Mouse (Mus musculus): ENCODE measurements around the gene Rps26. TPM values are rescaled to one million over a fixed set of nuclear protein-coding genes. Genes with fewer than 3 reads are reported as not detected.
"Not testable (repeated sequence)": the region's sequence is repeated elsewhere in the genome, so short reads cannot be mapped to it uniquely, and the experiment has no call there.

Rps26 gene
- polyA plus RNA-seq, 1 experiment, result 530 TPM

DNA sequence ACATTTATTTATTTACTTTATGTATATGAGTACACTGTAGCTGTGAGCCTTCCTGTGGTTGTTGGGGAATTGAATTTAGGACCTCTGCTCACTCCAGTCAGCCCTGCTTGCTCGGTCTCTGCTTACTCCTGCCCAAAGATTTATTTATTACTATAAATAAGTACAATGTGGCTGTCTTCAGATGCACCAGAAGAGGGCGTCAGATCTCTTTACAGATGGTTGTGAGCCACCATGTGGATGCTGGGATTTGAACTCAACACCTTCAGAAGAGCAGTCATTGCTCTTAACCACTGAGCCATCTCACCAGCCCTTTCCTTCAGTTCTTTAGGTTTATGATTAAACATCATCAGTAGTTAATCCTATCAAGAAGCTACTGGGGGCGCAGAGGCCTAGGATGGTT, 11.6 kb downstream of the Rps26 start:
- 57% methylated on average over 3 of the region's 3 CpGs for WGBS
- TF ChIP-seq POLR2A (IDR thresholded peaks at IDR 0.05; ENCODE audit: borderline replicate concordance, extremely low read depth, low read depth, low read length) (no peak), CTCF (IDR thresholded peaks at IDR 0.05; ENCODE audit: insufficient read depth, low read length) (no peak)

DNA sequence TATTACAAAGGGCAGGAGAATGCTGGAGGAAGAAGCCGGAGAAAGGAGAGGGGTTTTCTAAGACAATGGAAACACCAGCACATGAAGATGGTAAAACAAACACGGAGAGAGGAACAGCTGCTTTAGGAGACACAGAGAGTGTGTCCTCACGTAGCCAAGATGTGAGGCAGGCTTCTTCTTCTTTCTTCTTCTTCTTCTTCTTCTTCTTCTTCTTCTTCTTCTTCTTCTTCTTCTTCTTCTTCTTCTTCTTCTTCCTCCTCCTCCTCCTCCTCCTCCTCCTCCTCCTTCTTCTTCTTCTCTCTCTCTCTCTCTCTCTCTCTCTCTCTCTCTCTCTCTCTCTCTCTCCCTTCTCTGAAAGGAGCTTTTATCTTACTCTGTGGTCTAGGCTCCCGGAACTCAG, 12.7 kb downstream of the Rps26 start:
- 52% methylated on average over 4 of the region's 4 CpGs for WGBS
- not testable (repeated sequence) for H3K4me3 ChIP-seq (replicated peaks; ENCODE audit: extremely low read depth, low read depth, low read length); H3K4me1 ChIP-seq (ENCODE audit: control insufficient read depth, insufficient read depth, low read length); DNase-seq

More for the DNA sequence above, 11.6 kb downstream of the Rps26 start:
- no peak for DNase-seq
- no peak overlapping the region for H3K4me3 ChIP-seq (replicated peaks; ENCODE audit: extremely low read depth, low read depth, low read length)
- H3K4me1 ChIP-seq (ENCODE audit: control insufficient read depth, insufficient read depth, low read length), result peaks cover 2% of the 10 kb centered on the region; the same call in 1 of the 2 replicates

DNA sequence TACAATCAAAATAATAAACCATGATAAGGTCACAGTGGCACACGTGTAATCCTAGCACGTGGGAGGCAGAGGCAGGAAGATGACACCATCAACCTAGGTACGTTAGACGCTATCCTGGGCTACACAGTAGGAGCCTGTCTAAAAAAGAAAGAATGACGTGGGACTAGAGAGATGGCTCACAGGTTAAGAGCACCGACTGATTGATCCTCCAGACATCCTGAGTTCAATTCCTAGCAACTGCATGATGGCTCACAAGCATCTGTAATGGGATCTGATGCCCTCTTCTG, 13.4 kb downstream of the Rps26 start:
- no peak for TF ChIP-seq POLR2A (IDR thresholded peaks at IDR 0.05; ENCODE audit: borderline replicate concordance, extremely low read depth, low read depth, low read length)
- no peak for TF ChIP-seq CTCF (IDR thresholded peaks at IDR 0.05; ENCODE audit: insufficient read depth, low read length)
- WGBS, result 21% methylated on average over 6 of the region's 6 CpGs
- DNase-seq, result no peak
- Histone ChIP-seq H3K4me1 (ENCODE audit: control insufficient read depth, insufficient read depth, low read length) (peaks cover 2% of the 10 kb centered on the region; the same call in 1 of the 2 replicates), H3K4me3 (replicated peaks; ENCODE audit: extremely low read depth, low read depth, low read length) (no peak overlapping the region)

DNA sequence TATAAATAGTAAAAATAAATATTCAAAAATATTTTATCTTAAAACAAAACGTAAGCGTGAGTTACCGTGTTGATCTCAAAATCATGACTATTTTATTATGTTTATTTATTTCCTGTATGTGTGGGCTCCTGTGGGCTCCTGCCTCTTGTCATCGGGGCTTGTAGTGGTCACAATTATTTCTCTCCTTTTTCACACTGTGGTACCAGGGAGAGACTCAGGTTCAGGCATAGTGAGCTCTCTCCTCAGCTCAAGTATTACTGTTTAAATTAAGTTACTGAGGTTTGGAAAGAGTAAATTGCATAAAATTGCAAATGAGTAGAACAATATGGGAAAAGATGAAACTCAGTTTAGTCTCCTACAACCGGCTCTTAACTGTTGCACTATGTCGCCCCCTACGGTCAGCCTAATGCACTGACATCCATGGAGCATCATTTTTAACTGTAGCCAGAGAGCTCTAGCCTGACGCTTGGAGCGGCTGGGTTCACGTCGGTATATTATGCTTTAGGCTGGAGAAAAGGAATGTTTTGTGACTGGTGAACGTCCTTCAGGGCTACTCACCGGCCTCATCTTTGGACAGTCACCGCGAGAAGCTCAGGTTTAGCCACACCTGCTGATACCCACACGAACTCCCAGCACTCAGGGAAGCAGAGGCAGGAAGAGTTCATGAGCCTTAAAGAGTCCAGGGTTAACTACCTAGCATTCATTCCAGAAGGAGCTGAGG, 14.0 kb downstream of the Rps26 start:
- Histone ChIP-seq H3K4me1 (ENCODE audit: control insufficient read depth, insufficient read depth, low read length) (peaks cover 2% of the 10 kb centered on the region; the same call in 1 of the 2 replicates), H3K4me3 (replicated peaks; ENCODE audit: extremely low read depth, low read depth, low read length) (no peak overlapping the region)
- TF ChIP-seq CTCF (IDR thresholded peaks at IDR 0.05; ENCODE audit: insufficient read depth, low read length) (peak; percentile 78), POLR2A (IDR thresholded peaks at IDR 0.05; ENCODE audit: borderline replicate concordance, extremely low read depth, low read depth, low read length) (no peak)
- DNase-seq, result peak; percentile 68
- WGBS, result 13% methylated on average over 16 of the region's 16 CpGs

DNA sequence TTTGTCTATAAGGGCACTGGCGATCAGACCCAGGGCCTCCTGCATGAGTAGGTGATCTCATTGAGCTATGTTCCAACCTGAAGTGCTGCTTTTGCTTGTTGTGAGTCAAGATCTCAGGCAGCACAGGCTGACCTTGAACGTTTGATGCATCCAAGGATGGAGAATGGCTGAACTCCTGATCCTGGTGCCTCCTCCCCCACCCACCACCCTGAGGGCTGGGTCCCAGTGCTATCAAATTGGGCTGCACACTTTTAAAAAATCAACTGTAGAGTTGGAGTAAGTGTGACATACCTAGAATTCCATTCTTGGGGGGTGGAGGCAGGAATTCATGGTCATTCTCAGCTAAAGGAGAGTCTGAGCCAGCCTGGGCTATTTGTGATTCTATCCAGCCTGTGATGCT, 20.1 kb downstream of the Rps26 start:
- Histone ChIP-seq H3K4me3 (replicated peaks; ENCODE audit: extremely low read depth, low read depth, low read length) (no peak overlapping the region), H3K4me1 (ENCODE audit: control insufficient read depth, insufficient read depth, low read length) (no peaks in the 10 kb centered on the region)
- no peak for DNase-seq
- TF ChIP-seq POLR2A (IDR thresholded peaks at IDR 0.05; ENCODE audit: borderline replicate concordance, extremely low read depth, low read depth, low read length) (no peak), CTCF (IDR thresholded peaks at IDR 0.05; ENCODE audit: insufficient read depth, low read length) (no peak)
- 36% methylated on average over 2 of the region's 2 CpGs for WGBS

DNA sequence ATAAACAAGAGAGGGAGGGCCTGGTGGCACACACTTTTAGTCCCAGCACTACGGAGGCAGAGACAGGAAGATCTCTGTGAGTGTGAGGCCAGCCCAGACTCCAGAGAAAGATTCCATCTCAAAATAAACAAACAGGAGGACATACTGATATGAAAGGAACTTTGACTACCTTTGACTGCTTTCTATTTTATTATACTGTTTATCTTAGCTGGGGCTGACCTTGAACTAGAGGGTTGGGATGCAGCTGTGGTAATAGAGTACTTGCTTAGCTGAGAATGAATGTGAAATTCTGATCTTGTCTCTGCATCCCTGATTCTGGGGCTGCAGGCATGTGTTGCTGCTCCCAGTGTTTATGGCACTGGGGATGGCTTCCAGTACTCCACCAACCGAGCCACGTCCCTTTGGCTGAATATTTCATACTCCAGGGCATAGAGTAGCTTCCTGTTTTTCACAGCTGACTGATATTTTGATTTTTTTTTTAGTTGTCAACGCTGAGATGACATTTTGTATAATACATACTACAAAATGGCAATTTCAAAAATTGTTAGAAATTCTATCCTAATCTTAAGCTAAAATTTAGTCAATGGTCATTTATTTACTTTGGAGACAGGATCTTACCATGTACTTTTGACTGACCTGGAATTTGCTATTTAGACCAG, 23.9 kb downstream of the Rps26 start:
- no peak for DNase-seq
- WGBS, result 47% methylated on average over 4 of the region's 4 CpGs
- H3K4me3 ChIP-seq (replicated peaks; ENCODE audit: extremely low read depth, low read depth, low read length), result no peak overlapping the region
- no peaks in the 10 kb centered on the region for H3K4me1 ChIP-seq (ENCODE audit: control insufficient read depth, insufficient read depth, low read length)
- TF ChIP-seq CTCF (IDR thresholded peaks at IDR 0.05; ENCODE audit: insufficient read depth, low read length) (no peak), POLR2A (IDR thresholded peaks at IDR 0.05; ENCODE audit: borderline replicate concordance, extremely low read depth, low read depth, low read length) (no peak)

DNA sequence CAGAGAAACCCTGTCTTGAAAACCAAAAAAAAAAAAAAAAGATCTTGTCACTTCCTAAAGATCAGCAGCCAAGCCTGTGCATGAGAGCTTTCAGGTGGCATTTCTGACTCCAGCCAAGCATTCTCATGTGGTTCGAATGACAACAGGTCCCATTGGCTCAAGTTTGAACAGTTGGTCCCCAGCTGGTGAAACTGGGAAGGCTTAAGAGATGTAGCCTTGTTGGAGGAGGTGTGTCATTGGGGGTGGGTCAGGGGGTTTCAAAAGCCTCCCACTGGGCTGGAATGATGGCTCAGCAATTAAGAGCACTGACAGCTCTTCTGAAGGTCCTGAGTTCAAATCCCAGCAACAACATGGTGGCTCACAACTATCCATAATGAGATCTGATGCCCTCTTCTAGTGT, 25.0 kb downstream of the Rps26 start:
- no peak overlapping the region for H3K4me3 ChIP-seq (replicated peaks; ENCODE audit: extremely low read depth, low read depth, low read length)
- no peaks in the 10 kb centered on the region for H3K4me1 ChIP-seq (ENCODE audit: control insufficient read depth, insufficient read depth, low read length)
- no peak for DNase-seq
- TF ChIP-seq CTCF (IDR thresholded peaks at IDR 0.05; ENCODE audit: insufficient read depth, low read length) (no peak), POLR2A (IDR thresholded peaks at IDR 0.05; ENCODE audit: borderline replicate concordance, extremely low read depth, low read depth, low read length) (no peak)
- 67% methylated on average over 1 of the region's 1 CpGs for WGBS

DNA sequence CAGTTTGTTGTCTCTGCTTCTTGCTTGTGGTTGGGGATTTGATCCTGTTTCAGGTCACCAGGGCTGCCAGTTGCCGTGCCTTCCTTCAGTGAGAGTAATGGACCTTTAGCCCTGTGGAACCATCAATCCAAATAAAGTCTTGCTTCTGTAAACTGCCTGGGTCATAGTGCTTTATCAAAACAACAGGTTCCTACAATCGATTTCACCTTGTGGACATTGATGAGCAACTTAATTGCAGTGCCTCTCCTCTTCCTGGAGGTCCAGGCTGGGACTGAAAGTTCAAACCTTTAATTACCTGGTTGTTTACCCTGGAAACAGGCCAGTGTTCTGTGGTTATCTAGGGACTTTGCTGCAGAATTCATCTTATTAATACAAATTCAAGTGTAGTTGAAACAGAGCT, 28.1 kb downstream of the Rps26 start:
- Histone ChIP-seq H3K4me1 (ENCODE audit: control insufficient read depth, insufficient read depth, low read length) (no peaks in the 10 kb centered on the region), H3K4me3 (replicated peaks; ENCODE audit: extremely low read depth, low read depth, low read length) (no peak overlapping the region)
- TF ChIP-seq POLR2A (IDR thresholded peaks at IDR 0.05; ENCODE audit: borderline replicate concordance, extremely low read depth, low read depth, low read length), result no peak
- no peak for TF ChIP-seq CTCF (IDR thresholded peaks at IDR 0.05; ENCODE audit: insufficient read depth, low read length)
- 38% methylated on average over 2 of the region's 2 CpGs for WGBS
- no peak for DNase-seq

DNA sequence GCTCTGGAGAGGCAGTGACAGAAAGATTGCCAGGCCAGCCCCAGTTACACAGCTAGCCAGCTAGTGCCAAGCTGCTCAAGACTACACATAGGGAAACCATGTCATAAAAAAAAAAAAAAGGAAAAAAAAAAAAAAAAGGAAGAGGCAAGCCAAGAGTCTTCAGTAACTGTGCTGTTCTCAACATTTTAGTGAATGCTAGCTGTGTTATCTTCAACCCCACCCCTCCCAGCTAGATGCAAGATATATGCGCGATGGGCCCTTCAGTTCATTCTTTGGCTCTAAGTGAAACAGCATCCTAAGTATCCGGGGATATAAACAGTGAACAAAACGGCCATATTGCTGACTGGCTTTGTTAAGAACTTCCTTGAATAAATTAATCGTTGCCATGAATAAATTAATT, 33.8 kb downstream of the Rps26 start:
- H3K4me1 ChIP-seq (ENCODE audit: control insufficient read depth, insufficient read depth, low read length), result no peaks in the 10 kb centered on the region
- TF ChIP-seq CTCF (IDR thresholded peaks at IDR 0.05; ENCODE audit: insufficient read depth, low read length) (no peak), POLR2A (IDR thresholded peaks at IDR 0.05; ENCODE audit: borderline replicate concordance, extremely low read depth, low read depth, low read length) (no peak)
- DNase-seq, result no peak
- 69% methylated on average over 5 of the region's 5 CpGs for WGBS
- H3K4me3 ChIP-seq (replicated peaks; ENCODE audit: extremely low read depth, low read depth, low read length), result no peak overlapping the region

DNA sequence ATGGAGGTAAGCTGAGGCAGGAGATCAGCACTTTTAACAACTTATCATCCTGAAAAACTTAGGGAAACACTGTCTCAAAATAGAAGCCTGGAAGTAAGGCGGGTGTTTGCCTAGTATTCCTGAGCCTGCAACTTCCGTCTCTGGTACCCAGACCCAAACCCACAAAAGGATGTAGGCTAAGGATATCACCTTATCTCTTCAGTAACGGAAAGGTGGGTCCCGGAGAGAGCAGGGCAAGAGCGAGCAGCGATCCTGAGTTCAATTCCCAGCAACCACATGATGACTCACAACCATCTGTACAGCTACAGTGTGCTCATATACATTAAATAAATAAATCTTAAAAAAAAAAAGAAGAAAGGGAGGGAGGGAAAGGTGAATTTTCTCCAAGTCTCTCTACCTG, 35.1 kb downstream of the Rps26 start:
- 69% methylated on average over 6 of the region's 6 CpGs for WGBS
- Histone ChIP-seq H3K4me3 (replicated peaks; ENCODE audit: extremely low read depth, low read depth, low read length) (no peak overlapping the region), H3K4me1 (ENCODE audit: control insufficient read depth, insufficient read depth, low read length) (no peaks in the 10 kb centered on the region)
- TF ChIP-seq POLR2A (IDR thresholded peaks at IDR 0.05; ENCODE audit: borderline replicate concordance, extremely low read depth, low read depth, low read length) (no peak), CTCF (IDR thresholded peaks at IDR 0.05; ENCODE audit: insufficient read depth, low read length) (no peak)
- DNase-seq, result no peak

Data from lung, adult 2 months (tissue).